Mouse (Mus musculus): ENCODE results near the gene Tbc1d8.

- TF ChIP-seq POLR2A (IDR thresholded peaks at IDR 0.05; ENCODE audit: extremely low read depth, insufficient read depth, low read length) (no peak), CTCF (IDR thresholded peaks at IDR 0.05; ENCODE audit: low read depth, low read length) (no peak)
Measured at GRCm38 (mm10) chr1:39446178-39446577, 32.4 kb downstream of the Tbc1d8 start.

Data from liver, adult 2 months (tissue).